Mouse (Mus musculus) thymus, postnatal 25 days (tissue): Measurements from ENCODE around the gene Ank3.

ENCODE experiments used
- DNase-seq: peaks from one replicate; pipeline ENCODE4 v3.0.0; 2022

The Ank3 gene

GRCm38 (mm10) chr10:69418716-69419115, 20.1 kb downstream of the Ank3 start:
- DNase-seq, result no peak

DNA sequence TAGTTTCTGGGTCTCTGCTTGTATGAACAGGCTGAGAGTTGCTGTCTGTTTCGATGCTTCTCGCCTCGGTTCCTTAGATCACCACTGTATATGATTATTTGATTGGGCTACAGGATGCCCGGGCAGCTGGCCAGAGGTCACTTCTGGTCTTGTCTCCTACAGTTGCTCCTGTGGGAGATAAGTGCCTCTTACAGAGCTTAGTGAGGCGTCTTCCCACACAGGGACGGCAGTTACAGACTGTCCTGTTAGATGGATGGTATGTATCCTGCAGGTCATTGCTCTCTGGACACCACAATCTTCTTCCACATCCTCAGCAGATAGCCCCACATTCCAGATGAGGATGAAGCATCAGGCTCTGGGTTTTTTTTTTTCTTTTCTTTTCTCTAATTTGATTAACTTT, 21.7 kb downstream of the Ank3 start:
- no peak for DNase-seq

- no peak for DNase-seq
Measured at GRCm38 (mm10) chr10:69424051-69424450, 25.5 kb downstream of the Ank3 start.

DNA sequence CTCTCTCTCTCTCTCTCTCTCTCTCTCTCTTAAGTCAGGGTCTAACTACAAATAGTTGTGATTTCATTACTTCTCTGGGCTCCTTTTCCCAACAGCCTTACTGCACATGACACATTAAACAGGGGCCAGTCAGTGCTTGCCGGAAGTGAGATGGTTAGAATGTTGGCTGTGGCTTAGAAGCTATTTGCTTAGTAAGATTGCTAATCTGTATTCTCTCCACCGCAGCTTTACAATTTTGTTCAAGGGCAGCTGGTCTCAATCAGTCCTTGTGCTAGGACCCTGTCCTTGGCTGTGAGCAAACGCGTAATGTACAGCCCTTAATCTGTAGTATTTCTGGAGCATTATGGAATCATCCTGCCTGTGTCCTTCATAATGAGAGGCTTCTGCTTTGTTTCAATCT, 31.6 kb downstream of the Ank3 start:
- no peak for DNase-seq

DNA sequence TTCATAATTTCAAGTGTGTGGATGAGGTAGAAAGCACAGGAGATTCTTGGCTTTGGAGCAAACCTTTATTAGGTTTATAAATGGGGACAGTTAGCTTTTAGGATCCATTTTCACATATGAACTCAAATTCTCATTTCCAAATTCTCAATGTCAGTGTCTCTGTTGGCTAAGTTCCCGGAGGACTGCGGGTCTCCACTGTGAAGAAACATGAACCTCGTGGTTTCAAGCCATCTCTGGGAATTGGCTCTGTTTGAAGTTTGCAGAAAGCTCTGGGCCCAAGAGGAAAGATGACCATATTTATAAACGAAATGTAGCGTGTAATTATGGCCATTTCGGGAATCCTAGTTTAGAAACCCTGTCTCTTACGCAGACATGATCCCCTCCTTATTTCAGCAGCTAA, 32.5 kb downstream of the Ank3 start:
- no peak for DNase-seq

DNA sequence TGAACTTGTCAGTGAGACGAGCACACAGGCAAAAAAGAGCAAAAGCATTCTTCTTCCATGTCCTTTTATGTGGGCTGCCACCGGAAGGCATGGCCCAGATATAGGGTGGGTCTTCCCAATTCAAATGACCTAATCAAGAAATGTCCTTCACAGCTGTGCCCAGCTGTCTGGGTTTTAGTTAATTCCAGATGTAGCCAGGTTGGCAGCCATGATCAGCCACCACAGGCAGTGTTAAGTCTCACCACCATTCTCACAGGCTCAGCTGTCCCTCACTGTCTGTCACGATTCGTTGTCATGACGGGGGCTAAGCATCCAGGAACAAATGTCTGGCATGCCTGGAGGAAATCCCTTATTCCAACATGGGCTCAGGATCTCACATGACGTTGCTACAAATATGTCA, 36.6 kb downstream of the Ank3 start:
- no peak for DNase-seq

GRCm38 (mm10) chr10:69439449-69439848, 40.9 kb downstream of the Ank3 start:
- no peak for DNase-seq

DNA sequence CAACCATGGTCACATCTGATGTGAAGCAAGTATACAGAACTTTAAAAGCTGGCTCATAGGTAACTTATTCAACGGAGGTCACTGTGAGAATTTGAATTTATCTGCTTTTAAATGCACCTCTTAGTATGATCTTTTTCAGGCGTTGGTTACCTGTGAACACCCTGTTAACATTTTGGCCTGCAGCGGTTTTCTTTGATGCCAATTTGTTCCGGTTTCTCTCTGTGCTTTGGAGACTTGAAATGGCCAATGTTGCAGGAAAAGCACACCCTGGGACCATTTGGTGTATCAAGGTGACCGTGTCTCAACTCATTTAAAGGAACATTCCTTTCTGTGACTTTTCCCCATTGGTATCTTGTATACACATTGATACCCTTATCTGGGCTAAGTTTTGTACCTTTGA, 46.0 kb downstream of the Ank3 start:
- no peak for DNase-seq

DNA sequence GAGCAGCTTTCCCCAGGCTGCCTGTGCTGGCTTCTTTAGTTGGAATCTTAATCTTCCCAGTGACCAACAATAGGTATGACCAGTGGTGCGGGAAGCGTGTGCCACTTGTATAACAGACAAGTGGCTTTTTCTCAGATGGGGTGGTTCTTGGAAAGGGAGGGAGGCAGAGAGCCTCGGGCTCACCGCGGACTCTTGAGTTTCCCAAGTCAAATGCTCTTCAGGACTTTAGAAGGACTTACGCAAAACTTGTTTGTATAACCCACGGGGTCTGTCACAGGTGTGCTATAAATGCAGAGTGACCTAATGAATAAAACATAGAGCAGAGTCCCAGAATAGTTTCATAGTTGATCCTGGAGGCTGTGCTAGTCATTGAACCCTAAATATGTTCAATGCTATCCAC, 47.4 kb downstream of the Ank3 start:
- no peak for DNase-seq

DNA sequence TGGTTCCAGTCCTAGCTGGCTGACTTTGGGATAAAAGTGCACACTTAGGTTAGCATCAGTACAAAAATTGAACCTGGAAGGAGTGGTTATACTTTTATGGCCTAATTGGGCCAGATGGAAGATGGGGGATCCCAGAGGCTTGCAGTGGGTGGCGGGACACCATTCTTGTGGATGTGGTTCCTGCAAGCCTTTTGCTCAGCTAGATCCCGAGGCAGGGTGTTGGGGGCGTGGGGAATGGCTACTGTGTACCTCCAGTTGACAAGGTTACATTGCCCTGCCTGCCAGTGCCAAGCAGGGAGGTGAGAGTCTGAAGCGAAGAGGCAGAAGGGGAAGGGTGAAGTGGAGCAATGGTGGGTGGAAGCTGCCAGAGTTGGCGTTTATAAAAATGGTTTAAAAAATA, 48.0 kb downstream of the Ank3 start:
- no peak for DNase-seq

- no peak for DNase-seq
Measured at GRCm38 (mm10) chr10:69447308-69447707, 48.7 kb downstream of the Ank3 start.

GRCm38 (mm10) chr10:69448174-69448573, 49.6 kb downstream of the Ank3 start:
- no peak for DNase-seq

- no peak for DNase-seq
Measured at GRCm38 (mm10) chr10:69451006-69451405, 52.4 kb downstream of the Ank3 start.

- DNase-seq, result peak; percentile 20
Measured at GRCm38 (mm10) chr10:69452180-69452977, 53.8 kb downstream of the Ank3 start.

DNA sequence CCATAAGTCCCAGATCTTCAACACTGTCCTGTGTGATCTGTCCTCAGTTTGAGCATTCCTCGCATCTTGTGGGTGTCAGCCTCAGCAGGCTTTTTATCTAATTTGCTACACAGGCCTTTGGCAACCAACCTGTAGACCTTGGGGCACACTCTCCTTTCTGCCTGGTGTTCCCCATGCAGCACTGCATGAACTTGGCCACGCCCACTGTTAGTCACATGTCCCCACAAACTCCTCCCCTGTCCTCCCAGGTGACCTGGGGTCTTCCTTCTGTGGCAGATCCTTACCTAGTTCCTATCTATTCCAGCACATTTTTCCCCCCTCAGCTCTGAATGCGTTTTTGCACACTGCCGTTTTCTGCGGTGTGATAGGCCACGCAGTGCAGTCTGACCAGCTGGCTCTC, 55.0 kb downstream of the Ank3 start:
- no peak for DNase-seq

GRCm38 (mm10) chr10:69454480-69454879, 55.9 kb downstream of the Ank3 start:
- no peak for DNase-seq

GRCm38 (mm10) chr10:69464826-69465225, 66.3 kb downstream of the Ank3 start:
- no peak for DNase-seq

DNA sequence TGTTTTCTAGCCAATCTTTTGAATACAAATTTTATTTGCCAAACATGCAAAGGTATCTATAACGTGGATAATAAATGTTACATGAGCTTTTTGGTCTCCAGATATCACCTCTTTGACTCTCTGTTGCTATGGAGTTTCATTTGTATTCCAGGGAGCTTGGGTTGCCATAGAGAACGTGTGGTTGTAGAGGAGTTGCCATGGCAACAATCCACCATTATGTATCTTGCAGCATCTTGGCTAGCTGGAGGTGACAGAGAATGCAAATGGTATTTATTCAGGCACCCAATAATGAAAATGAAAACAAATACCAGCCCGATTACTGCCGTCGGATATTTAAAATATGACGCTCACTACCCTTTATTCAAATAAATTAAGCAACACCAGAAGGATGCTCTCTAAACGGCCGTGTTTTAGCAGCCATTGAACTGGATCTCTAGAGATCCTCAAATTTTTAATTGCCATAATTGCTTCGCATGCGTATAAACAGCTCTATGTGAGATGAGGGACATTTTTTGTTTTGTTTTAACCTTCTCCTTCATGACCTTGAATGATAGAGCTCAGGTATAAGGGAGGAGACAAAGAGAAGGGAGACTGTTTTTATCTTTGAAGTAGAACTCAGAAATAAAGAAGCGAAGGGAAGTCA, 67.1 kb downstream of the Ank3 start:
- no peak for DNase-seq

DNA sequence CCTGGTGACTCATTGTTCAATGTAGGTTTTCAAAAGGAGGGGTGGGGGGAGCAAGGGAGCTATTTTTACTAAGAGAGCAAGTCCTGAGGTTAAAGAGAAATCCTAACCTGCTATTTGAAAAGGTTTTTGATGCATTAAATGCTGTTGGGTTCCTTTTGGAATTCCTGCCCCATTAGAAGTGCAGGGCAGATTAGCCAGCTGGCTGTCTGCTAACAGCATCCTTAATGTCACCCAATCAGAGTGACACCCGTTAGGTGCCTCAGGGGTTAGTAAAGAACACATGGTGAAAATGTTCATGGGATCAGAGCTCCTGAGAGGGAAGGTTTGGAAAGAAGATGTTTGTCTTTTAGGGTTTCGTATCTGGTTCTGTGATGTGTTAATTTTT, 67.6 kb downstream of the Ank3 start:
- DNase-seq, result no peak

DNA sequence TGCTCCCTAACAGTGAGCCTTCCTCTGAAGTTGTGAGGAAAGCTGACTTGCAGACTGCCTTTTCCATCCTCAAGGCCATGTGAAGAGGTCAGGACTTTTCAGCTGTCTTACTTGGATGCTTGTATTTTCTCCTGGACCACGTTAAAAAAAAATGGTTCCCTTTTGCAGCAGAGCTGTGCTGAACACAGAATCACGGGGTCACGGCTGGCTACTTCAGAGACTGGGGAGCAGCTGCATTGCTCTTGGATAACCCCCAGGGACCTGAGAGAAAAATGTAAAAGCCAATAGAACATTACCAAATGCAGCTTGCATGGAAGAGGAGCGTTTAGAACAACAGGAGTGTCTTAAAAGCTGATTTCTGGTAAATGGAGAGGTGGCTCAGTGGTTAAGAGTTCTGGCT, 68.0 kb downstream of the Ank3 start:
- DNase-seq, result no peak

DNA sequence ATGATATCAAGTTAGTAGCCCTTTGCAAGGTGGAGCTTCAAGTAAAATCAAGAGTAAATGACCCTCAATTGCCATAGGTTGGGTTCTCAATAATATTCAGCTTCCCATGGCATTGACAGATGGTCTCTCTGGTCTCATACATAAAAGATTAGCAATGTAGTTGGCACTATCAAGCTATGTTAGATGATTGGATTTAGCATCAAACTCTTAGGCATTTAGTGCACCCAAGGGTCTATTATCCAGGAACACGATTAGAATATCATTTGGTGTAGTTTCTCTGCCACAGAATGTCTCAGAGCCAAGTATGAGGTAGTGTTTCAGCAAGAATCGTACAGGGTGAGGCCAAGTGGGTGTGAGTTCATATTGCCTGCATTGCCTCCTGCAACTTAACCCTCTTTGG, 68.6 kb downstream of the Ank3 start:
- DNase-seq, result no peak

DNA sequence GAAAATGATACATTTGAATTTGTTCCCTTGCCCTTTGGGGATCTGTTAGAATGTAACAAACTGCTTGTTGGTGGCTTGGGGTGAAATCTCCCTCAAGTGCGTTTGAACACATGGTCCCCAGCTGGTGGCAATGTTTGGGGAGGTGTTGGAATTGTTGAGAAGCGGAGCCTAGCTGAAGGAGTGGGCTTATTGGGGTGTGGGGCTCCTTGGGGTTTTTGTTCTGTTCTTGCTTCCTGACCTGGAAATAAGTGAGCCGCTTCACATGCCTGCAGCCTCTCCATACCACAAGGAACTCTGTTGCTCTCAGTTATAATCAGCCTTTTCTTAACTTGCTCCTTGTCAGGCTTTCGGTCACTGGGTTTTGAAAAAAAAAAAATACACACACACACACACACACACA, 73.3 kb downstream of the Ank3 start:
- no peak for DNase-seq

DNA sequence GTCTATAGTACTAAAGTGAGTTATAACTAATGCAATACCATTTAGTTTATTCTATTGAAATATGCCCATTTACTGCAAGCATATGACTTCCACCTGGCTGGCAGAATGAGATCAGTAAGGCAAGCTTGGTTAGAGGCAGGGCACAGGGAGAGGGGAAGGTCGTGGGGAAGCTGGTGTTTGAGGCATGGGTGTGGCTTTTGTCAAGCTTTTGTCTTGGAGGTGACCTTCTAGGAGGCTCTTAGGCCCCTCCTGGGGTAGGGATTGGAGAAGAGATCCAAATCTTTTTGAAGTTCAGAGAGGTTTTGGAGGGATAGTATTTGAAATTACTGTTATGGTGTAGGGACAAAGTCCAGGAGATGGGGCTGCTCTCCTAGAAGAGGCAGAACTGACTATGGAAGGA, 78.3 kb downstream of the Ank3 start:
- DNase-seq, result no peak

DNA sequence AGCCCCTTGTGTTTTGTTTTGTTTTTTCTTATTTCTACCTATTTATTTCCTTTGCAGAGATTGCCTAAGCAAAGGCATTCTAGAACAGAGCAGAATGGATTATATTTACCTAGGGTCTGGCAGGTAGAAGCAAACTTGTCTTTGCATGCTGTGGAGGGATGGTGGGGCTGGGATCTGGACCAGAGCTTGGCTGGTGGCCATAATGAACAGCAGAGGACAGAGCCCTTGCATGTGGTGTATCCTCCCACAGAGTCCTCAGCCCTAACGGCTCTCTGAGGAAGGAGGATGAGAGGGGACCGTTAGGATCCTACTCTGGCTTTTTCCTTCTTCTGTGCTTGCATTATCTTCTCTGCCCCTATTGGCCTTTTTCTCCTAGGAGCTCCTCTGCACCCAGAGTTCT, 79.1 kb downstream of the Ank3 start:
- DNase-seq, result no peak

DNA sequence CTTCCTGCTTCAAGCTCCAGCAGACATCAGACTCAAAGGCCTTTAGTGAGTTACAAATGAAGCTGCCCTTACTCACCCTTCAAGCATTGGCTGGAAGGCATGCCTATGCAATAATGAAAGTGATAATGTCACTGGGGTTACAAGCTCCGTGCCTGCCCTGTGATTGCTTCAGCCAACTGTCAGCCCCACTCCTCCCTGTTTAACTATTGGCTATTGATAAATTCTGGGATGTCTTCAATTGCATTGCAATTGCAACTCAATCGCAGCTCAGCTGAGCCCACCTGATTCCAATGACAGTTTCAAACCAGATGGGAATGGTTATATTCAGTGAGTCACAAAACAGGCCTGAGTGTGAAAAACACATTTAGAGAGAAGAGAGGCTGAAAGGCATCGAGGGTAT, 80.3 kb downstream of the Ank3 start:
- no peak for DNase-seq
